Mouse (Mus musculus) testis, adult 2 months (tissue): ENCODE data around the gene Col6a2. TPM values are rescaled to one million over a fixed set of nuclear protein-coding genes. Genes with fewer than 3 reads are reported as not detected.

Experiments used
- H3K27ac ChIP-seq: fragments of 200-500 bp; 2 replicates; pipeline ENCODE4 v1.5.1; 2012; ENCODE audit warnings: low read depth, low read length; ENCODE audit not compliant: control insufficient read depth, insufficient read depth
- H3K27me3 ChIP-seq: fragments of 200-500 bp; 2 replicates; pipeline ENCODE4 v1.6.1; 2012; ENCODE audit warnings: mild to moderate bottlenecking, low read length, moderate library complexity; ENCODE audit not compliant: control insufficient read depth, insufficient read depth
- H3K36me3 ChIP-seq: fragments of 200-500 bp; 2 replicates; pipeline ENCODE4 v1.6.1; 2012; ENCODE audit warnings: mild to moderate bottlenecking, low read length; ENCODE audit not compliant: control insufficient read depth, insufficient read depth
- H3K4me1 ChIP-seq: fragments of 200-500 bp; 2 replicates; pipeline ENCODE4 v1.6.1; 2012; ENCODE audit warnings: low read length; ENCODE audit not compliant: control insufficient read depth, insufficient read depth
- H3K4me3 ChIP-seq: fragments of 200-500 bp; 2 replicates; pipeline ENCODE4 v1.5.1; 2012; ENCODE audit warnings: low read depth, mild to moderate bottlenecking, low read length, moderate library complexity, mixed read lengths; ENCODE audit not compliant: control insufficient read depth
- CTCF ChIP-seq: fragments of 200-500 bp; IDR thresholded peaks from 2 replicates; pipeline ENCODE4 v1.5.1; 2012; ENCODE audit warnings: low read depth, mild to moderate bottlenecking, inconsistent platforms, low read length, moderate library complexity; ENCODE audit not compliant: control insufficient read depth, insufficient read depth, insufficient replicate concordance
- POLR2A ChIP-seq: fragments of 200-500 bp; IDR thresholded peaks from 2 replicates; pipeline ENCODE4 v1.6.1; 2012; ENCODE audit warnings: low read depth, mild to moderate bottlenecking, inconsistent platforms, low read length, moderate library complexity; ENCODE audit not compliant: control insufficient read depth
- polyA plus RNA-seq: library from polyadenylated mRNA; depleted of rRNA; stranded (reverse); fragments of >200 nt; gene quantifications from 2 replicates; pipeline ENCODE4 v1.2.3, GENCODE M21; 2012

Col6a2 gene
- polyA plus RNA-seq, 1 experiment = 10.9 TPM

GRCm38 (mm10) chr10:76622411-76622810, 1.0 kb downstream of the Col6a2 start:
- Histone ChIP-seq H3K36me3 (no peaks in the 10 kb centered on the region), H3K4me3 (peak overlapping the region; percentile 64; the same call in 1 of the 2 replicates), H3K27ac (no peak overlapping the region), H3K27me3 (no peaks in the 10 kb centered on the region), H3K4me1 (peaks cover 3% of the 10 kb centered on the region)
- TF ChIP-seq CTCF = no peak
- no peak for TF ChIP-seq POLR2A

GRCm38 (mm10) chr10:76612473-76612872, 11.0 kb downstream of the Col6a2 start:
- Histone ChIP-seq H3K27ac (no peak overlapping the region), H3K4me3 (no peak overlapping the region), H3K27me3 (no peaks in the 10 kb centered on the region), H3K4me1 (peaks cover 4% of the 10 kb centered on the region), H3K36me3 (no peaks in the 10 kb centered on the region)
- TF ChIP-seq POLR2A (no peak), CTCF (no peak)

- Histone ChIP-seq H3K4me1 (no peaks in the 10 kb centered on the region), H3K27ac (no peak overlapping the region), H3K36me3 (no peaks in the 10 kb centered on the region), H3K27me3 (no peaks in the 10 kb centered on the region), H3K4me3 (no peak overlapping the region)
- TF ChIP-seq CTCF (no peak), POLR2A (no peak)
Measured at GRCm38 (mm10) chr10:76602690-76603089, 20.7 kb downstream of the Col6a2 start.

GRCm38 (mm10) chr10:76596338-76596737, 27.1 kb downstream of the Col6a2 start:
- no peaks in the 10 kb centered on the region for H3K36me3 ChIP-seq
- peaks cover 4% of the 10 kb centered on the region; the same call in 1 of the 2 replicates for H3K4me1 ChIP-seq
- H3K27ac ChIP-seq = no peak overlapping the region
- peak overlapping the region; percentile 8; the same call in 1 of the 2 replicates for H3K4me3 ChIP-seq
- no peaks in the 10 kb centered on the region for H3K27me3 ChIP-seq
- TF ChIP-seq CTCF = no peak
- no peak for TF ChIP-seq POLR2A

- Histone ChIP-seq H3K36me3 (no peaks in the 10 kb centered on the region), H3K4me1 (no peaks in the 10 kb centered on the region), H3K27me3 (no peaks in the 10 kb centered on the region), H3K27ac (no peak overlapping the region), H3K4me3 (no peak overlapping the region)
- TF ChIP-seq CTCF = no peak
- TF ChIP-seq POLR2A = no peak
Measured at GRCm38 (mm10) chr10:76590197-76590596, 33.2 kb downstream of the Col6a2 start.

GRCm38 (mm10) chr10:76586190-76586589, 37.2 kb downstream of the Col6a2 start:
- H3K27ac ChIP-seq = no peak overlapping the region
- no peaks in the 10 kb centered on the region for H3K27me3 ChIP-seq
- no peaks in the 10 kb centered on the region for H3K36me3 ChIP-seq
- peaks cover 5% of the 10 kb centered on the region; the same call in 1 of the 2 replicates for H3K4me1 ChIP-seq
- no peak overlapping the region for H3K4me3 ChIP-seq
- no peak for TF ChIP-seq POLR2A

- H3K36me3 ChIP-seq = no peaks in the 10 kb centered on the region
- no peak for TF ChIP-seq CTCF
- no peak for TF ChIP-seq POLR2A
- peaks cover 5% of the 10 kb centered on the region; the same call in 1 of the 2 replicates for H3K4me1 ChIP-seq
- H3K27ac ChIP-seq = no peak overlapping the region
- no peaks in the 10 kb centered on the region for H3K27me3 ChIP-seq
- no peak overlapping the region for H3K4me3 ChIP-seq
Measured at GRCm38 (mm10) chr10:76584138-76584537, 39.3 kb downstream of the Col6a2 start.

GRCm38 (mm10) chr10:76576920-76577319, 46.5 kb downstream of the Col6a2 start:
- Histone ChIP-seq H3K27me3 (no peaks in the 10 kb centered on the region), H3K27ac (no peak overlapping the region), H3K36me3 (no peaks in the 10 kb centered on the region), H3K4me1 (no peaks in the 10 kb centered on the region), H3K4me3 (no peak overlapping the region)
- TF ChIP-seq CTCF (no peak), POLR2A (no peak)
